Mouse (Mus musculus) bone marrow, adult 2 months (tissue): ENCODE measurements around the gene Nvl.

ENCODE experiments used
- CTCF ChIP-seq: fragments of 200-500 bp; IDR thresholded peaks from 2 replicates; pipeline ENCODE4 v1.5.1; 2011; ENCODE audit warnings: low read length, control low read depth; ENCODE audit not compliant: control insufficient read depth, insufficient read depth
- POLR2A ChIP-seq: fragments of 200-500 bp; IDR thresholded peaks from 2 replicates; pipeline ENCODE4 v1.6.1; 2011; ENCODE audit warnings: low read depth, mild to moderate bottlenecking, control low read depth, low read length, borderline replicate concordance; ENCODE audit not compliant: control insufficient read depth

- TF ChIP-seq POLR2A: no peak
- no peak for TF ChIP-seq CTCF
These were observed 54.0 kb downstream of the Nvl start for GRCm38 (mm10) chr1:181090048-181090447.
